Mouse (Mus musculus): ENCODE measurements around the gene Efcab5. TPM values are rescaled to one million over a fixed set of nuclear protein-coding genes. Genes with fewer than 3 reads are reported as not detected.
"Not testable (repeated sequence)": the region's sequence is repeated elsewhere in the genome, so short reads cannot be mapped to it uniquely, and the experiment has no call there.

Gene Efcab5
- polyA plus RNA-seq, 1 experiment from 2014 or later = 0.07 TPM

DNA sequence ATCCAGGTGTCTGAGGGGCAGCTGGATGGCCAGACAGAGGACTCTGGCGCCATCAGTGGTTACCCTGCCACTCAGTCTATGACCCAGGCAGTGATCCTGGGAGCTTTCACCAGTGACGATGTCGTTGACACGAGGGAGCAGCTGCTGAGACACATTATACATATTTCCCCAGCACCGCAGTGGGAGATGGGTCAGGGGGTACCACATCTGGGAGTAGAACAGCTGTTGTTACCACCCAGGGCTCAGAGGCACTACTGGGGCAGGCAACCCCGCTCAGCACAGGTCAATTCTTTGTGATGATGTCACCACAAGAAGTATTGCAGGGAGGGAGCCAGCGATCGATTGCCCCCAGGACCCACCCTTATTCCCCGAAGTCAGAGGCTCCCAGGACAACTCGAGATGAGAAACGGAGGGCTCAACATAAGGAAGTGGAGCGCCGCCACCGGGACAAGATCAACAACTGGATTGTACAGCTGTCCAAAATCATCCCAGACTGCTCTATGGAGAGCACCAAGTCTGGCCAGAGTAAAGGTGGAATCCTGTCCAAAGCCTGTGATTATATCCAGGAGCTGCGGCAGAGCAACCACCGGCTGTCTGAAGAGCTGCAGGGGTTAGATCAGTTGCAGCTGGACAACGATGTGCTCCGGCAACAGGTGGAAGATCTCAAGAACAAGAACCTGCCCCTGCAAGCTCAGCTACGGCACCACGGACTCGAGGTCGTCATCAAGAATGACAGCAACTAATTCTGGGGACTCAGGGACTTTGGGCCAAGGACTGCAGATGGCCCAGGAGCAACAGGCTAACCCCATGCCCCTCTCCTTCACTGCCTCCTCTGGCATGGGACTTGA, 38.8 kb downstream of the Efcab5 start:
- 96% methylated on average over 20 of the region's 22 CpGs for WGBS (ENCODE audit: missing documents)
- not testable (repeated sequence) for H3K27ac ChIP-seq; H3K79me2 ChIP-seq (ENCODE audit: inconsistent target); H3K4me3 ChIP-seq (ENCODE audit: inconsistent target); H3K36me3 ChIP-seq (ENCODE audit: inconsistent target)

- WGBS (ENCODE audit: missing documents) = 94% methylated on average over 2 of the region's 2 CpGs
- Histone ChIP-seq H3K36me3 (ENCODE audit: inconsistent target) (no peaks in the 10 kb centered on the region), H3K79me2 (ENCODE audit: inconsistent target) (no peaks in the 10 kb centered on the region), H3K27ac (no peak overlapping the region), H3K4me3 (ENCODE audit: inconsistent target) (no peak overlapping the region)
Observed at GRCm38 (mm10) chr11:77148774-77149173, 40.0 kb downstream of the Efcab5 start.

- WGBS (ENCODE audit: missing documents) = 86% methylated on average over 3 of the region's 3 CpGs
- no peaks in the 10 kb centered on the region for H3K79me2 ChIP-seq (ENCODE audit: inconsistent target)
- H3K27ac ChIP-seq = no peak overlapping the region
Observed at GRCm38 (mm10) chr11:77147753-77148152, 41.0 kb downstream of the Efcab5 start.

DNA sequence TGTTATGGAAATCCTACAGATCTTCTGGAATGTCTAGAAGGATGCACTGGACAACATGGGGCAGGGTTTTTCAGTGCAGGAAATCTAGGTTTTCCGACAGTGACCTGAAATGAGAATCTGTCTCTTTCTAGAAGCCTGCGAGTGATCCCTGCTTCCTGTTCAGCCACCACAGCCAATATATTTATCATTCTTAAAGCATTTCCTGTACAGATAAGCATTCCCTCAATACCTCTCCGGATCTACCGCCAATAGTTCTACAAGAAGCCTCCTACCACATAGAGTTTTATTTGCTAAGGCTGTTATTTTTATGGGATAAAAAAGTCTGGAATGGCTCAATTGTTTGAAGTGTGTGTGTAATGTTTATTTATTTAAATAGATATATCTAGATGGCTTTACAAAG, 43.3 kb downstream of the Efcab5 start:
- no peaks in the 10 kb centered on the region for H3K79me2 ChIP-seq (ENCODE audit: inconsistent target)
- no peak overlapping the region for H3K27ac ChIP-seq
- no peak overlapping the region for H3K4me3 ChIP-seq (ENCODE audit: inconsistent target)
- H3K36me3 ChIP-seq (ENCODE audit: inconsistent target) = no peaks in the 10 kb centered on the region
- WGBS (ENCODE audit: missing documents) = 83% methylated on average over 4 of the region's 4 CpGs

More at GRCm38 (mm10) chr11:77147753-77148152, 41.0 kb downstream of the Efcab5 start:
- no peak overlapping the region for H3K4me3 ChIP-seq (ENCODE audit: inconsistent target)
- no peaks in the 10 kb centered on the region for H3K36me3 ChIP-seq (ENCODE audit: inconsistent target)

DNA sequence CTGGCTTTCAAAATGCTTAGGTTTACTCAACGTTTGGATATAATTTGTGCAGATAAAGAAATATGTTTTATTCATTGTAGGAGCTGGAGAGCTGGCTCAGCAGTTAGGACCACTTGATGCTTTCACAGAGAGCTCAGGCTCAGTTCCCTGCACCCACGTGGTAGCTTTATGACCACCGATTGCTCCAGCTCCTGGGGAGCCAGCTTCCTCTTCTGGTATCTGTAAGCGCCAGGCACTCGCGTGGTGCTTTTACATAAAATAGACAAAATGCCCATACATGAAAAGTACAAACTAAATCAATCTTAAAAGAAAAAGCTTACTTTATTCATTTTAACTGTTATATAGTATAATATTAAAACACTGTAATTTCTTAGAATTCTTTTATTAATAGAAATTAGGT, 46.8 kb downstream of the Efcab5 start:
- H3K79me2 ChIP-seq (ENCODE audit: inconsistent target) = no peaks in the 10 kb centered on the region
- no peak overlapping the region for H3K27ac ChIP-seq
- WGBS (ENCODE audit: missing documents) = 10% methylated on average over 6 of the region's 6 CpGs
- H3K36me3 ChIP-seq (ENCODE audit: inconsistent target) = no peaks in the 10 kb centered on the region
- H3K4me3 ChIP-seq (ENCODE audit: inconsistent target) = no peak overlapping the region

- 80% methylated on average over 6 of the region's 6 CpGs for WGBS (ENCODE audit: missing documents)
- H3K27ac ChIP-seq = no peak overlapping the region
- H3K36me3 ChIP-seq (ENCODE audit: inconsistent target) = no peaks in the 10 kb centered on the region
- no peak overlapping the region for H3K4me3 ChIP-seq (ENCODE audit: inconsistent target)
- no peaks in the 10 kb centered on the region for H3K79me2 ChIP-seq (ENCODE audit: inconsistent target)
Observed at GRCm38 (mm10) chr11:77139976-77140375, 48.8 kb downstream of the Efcab5 start.

DNA sequence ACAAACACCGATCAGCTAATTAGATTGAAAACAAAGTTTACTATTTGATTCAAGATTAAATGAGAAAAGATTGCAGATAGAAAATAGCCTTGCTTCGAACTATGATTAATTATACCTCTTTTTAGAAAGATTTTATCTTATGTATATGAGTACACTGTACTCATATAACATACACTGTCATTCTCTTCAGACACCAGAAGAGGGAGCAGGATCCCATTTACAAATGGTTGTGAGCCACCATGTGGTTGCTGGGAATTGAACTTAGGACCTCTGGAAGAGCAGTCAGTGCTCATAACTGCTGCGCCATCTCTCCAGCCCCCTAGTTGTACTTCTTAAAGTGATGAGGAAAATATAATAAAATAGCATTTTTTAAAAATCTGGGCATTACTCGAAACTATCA, 55.3 kb downstream of the Efcab5 start:
- 95% methylated on average over 4 of the region's 4 CpGs for WGBS (ENCODE audit: missing documents)
- Histone ChIP-seq H3K36me3 (ENCODE audit: inconsistent target) (no peaks in the 10 kb centered on the region), H3K79me2 (ENCODE audit: inconsistent target) (no peaks in the 10 kb centered on the region), H3K4me3 (ENCODE audit: inconsistent target) (no peak overlapping the region), H3K27ac (no peak overlapping the region)

GRCm38 (mm10) chr11:77132580-77132979, 56.2 kb downstream of the Efcab5 start:
- no peaks in the 10 kb centered on the region for H3K36me3 ChIP-seq (ENCODE audit: inconsistent target)
- no peak overlapping the region for H3K4me3 ChIP-seq (ENCODE audit: inconsistent target)
- WGBS (ENCODE audit: missing documents) = 69% methylated on average over 3 of the region's 3 CpGs
- no peaks in the 10 kb centered on the region for H3K79me2 ChIP-seq (ENCODE audit: inconsistent target)
- H3K27ac ChIP-seq = no peak overlapping the region

GRCm38 (mm10) chr11:77128562-77128961, 60.2 kb downstream of the Efcab5 start:
- H3K27ac ChIP-seq = no peak overlapping the region
- 96% methylated on average over 3 of the region's 3 CpGs for WGBS (ENCODE audit: missing documents)
- H3K4me3 ChIP-seq (ENCODE audit: inconsistent target) = no peak overlapping the region
- no peaks in the 10 kb centered on the region for H3K36me3 ChIP-seq (ENCODE audit: inconsistent target)
- H3K79me2 ChIP-seq (ENCODE audit: inconsistent target) = no peaks in the 10 kb centered on the region

- Histone ChIP-seq H3K79me2 (ENCODE audit: inconsistent target) (no peaks in the 10 kb centered on the region), H3K27ac (no peak overlapping the region), H3K36me3 (ENCODE audit: inconsistent target) (no peaks in the 10 kb centered on the region), H3K4me3 (ENCODE audit: inconsistent target) (no peak overlapping the region)
- 50% methylated on average over 6 of the region's 6 CpGs for WGBS (ENCODE audit: missing documents)
Observed at GRCm38 (mm10) chr11:77111141-77111540, 77.6 kb downstream of the Efcab5 start.

DNA sequence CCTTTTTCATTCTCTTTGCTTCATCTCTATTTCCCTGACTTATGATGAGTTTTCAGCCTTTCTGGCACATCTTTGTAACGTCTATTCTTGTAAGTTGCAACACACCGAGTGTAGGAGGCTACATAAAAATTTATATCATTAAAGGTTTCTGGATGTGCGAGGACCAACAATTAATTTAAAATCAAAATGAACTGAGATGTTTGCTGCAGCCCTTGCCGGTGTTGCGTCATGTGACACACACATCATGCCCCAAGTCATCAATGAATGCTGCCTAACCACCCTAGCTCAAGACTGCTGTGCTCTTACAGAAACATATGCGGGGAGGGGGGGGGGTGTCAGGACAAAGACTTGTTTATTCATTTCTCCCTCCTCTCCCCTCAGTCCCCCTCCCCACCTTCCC, 80.3 kb downstream of the Efcab5 start:
- 89% methylated on average over 5 of the region's 6 CpGs for WGBS (ENCODE audit: missing documents)
- H3K79me2 ChIP-seq (ENCODE audit: inconsistent target) = no peaks in the 10 kb centered on the region
- H3K4me3 ChIP-seq (ENCODE audit: inconsistent target) = no peak overlapping the region
- H3K36me3 ChIP-seq (ENCODE audit: inconsistent target) = no peaks in the 10 kb centered on the region
- H3K27ac ChIP-seq = no peak overlapping the region

- not testable (repeated sequence) for H3K27ac ChIP-seq; H3K79me2 ChIP-seq (ENCODE audit: inconsistent target); H3K36me3 ChIP-seq (ENCODE audit: inconsistent target); H3K4me3 ChIP-seq (ENCODE audit: inconsistent target)
- WGBS (ENCODE audit: missing documents) = 89% methylated on average over 12 of the region's 12 CpGs
Observed at GRCm38 (mm10) chr11:77107872-77108271, 80.9 kb downstream of the Efcab5 start.

DNA sequence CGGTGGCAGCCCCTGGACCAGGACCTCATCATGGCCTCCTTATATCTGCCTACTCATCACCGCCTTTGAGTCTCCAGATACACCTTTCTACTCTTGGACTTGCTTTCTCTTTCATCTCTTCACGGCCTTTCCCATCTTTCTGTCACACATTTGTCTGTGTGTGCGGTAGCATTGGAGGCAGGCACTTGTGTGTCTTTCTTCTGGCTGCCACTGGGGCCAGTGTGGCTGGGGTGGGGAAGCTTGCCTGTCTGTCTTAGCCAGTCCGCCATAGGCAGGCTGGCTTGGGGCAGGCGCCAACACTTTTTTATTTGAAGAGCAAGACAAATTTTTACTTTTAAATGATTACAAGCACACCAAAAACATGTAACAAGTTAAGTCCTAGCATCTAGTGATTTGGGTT, 81.8 kb downstream of the Efcab5 start:
- Histone ChIP-seq H3K36me3 (ENCODE audit: inconsistent target) (no peaks in the 10 kb centered on the region), H3K27ac (no peak overlapping the region), H3K79me2 (ENCODE audit: inconsistent target) (no peaks in the 10 kb centered on the region), H3K4me3 (ENCODE audit: inconsistent target) (no peak overlapping the region)
- WGBS (ENCODE audit: missing documents) = 97% methylated on average over 6 of the region's 6 CpGs

DNA sequence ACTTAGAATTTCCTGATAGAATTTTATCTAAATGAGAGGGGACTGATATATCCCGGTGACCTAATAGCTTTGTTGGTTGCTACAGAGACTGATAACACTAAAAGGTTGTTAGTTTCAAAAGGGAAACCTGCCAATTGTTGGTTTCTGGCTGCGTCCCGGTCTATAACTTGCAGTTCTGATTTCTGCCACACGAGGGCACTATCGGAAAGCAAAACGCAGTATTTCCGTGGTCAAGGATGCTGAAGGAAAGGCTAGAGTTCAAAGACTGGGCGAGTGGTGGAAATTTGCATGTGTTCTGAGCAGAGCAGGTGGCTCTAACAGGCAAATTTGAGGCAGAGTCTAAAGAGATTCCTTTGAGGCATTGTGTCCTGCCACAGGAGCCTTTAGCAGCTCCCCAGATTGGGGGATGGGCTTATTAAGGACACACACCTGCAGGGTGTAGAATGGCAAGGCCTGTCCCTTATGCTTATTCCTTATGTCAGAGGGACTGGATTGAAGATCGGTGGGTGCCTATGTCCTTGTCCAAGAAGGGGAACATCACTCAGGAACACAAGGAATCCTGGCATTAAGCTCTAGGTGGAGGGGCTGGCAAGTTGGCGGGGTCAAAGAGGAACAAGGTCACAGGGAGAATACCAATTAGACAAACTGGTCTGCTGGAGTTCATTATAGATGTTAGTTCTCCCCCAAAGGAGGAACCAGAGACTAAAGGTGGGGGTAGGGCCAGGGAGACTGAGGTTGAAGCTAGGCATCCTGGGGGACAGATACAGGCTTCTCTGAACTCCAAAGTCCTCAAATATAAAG, 88.4 kb downstream of the Efcab5 start:
- Histone ChIP-seq H3K27ac (no peak overlapping the region), H3K4me3 (ENCODE audit: inconsistent target) (no peak overlapping the region), H3K36me3 (ENCODE audit: inconsistent target) (no peaks in the 10 kb centered on the region), H3K79me2 (ENCODE audit: inconsistent target) (no peaks in the 10 kb centered on the region)
- 16% methylated on average over 10 of the region's 10 CpGs for WGBS (ENCODE audit: missing documents)

- Histone ChIP-seq H3K4me3 (ENCODE audit: inconsistent target) (no peak overlapping the region), H3K79me2 (ENCODE audit: inconsistent target) (no peaks in the 10 kb centered on the region), H3K36me3 (ENCODE audit: inconsistent target) (no peaks in the 10 kb centered on the region), H3K27ac (no peak overlapping the region)
- WGBS (ENCODE audit: missing documents) = 89% methylated on average over 19 of the region's 19 CpGs
Observed at GRCm38 (mm10) chr11:77098332-77098972, 90.3 kb downstream of the Efcab5 start.

All from macrophage (primary cell).